Mouse (Mus musculus) embryonic facial prominence, embryonic 15.5 days (tissue): Measurements from ENCODE around the gene Ptk7. TPM values are rescaled to one million over a fixed set of nuclear protein-coding genes. Genes with fewer than 3 reads are reported as not detected.
"Not testable (repeated sequence)": the region's sequence is repeated elsewhere in the genome, so short reads cannot be mapped to it uniquely, and the experiment has no call there.

ENCODE experiments used
- ATAC-seq: fragments of 200-750 bp; cut with Nextera tagmentation; 2 replicates; pipeline ENCODE4 v1.8.0; 2017; ENCODE audit warnings: low read depth, moderate TSS enrichment; ENCODE audit not compliant: insufficient number of reproducible peaks, low FRiP score, low TSS enrichment
- H3K27ac ChIP-seq: fragments of 300-500 bp; sonication (generic); replicated peaks from 2 replicates; pipeline ENCODE4 v1.5.1; 2015; ENCODE audit warnings: mild to moderate bottlenecking, inconsistent platforms
- H3K27me3 ChIP-seq: fragments of 300-500 bp; sonication (generic); 2 replicates; pipeline ENCODE4 v1.6.1; 2015; ENCODE audit warnings: inconsistent platforms
- H3K36me3 ChIP-seq: fragments of 300-500 bp; sonication (generic); 2 replicates; pipeline ENCODE4 v1.6.1; 2015; ENCODE audit warnings: mild to moderate bottlenecking, inconsistent platforms
- H3K4me1 ChIP-seq: fragments of 300-500 bp; sonication (generic); 2 replicates; pipeline ENCODE4 v1.6.1; 2015; ENCODE audit warnings: inconsistent platforms
- H3K4me2 ChIP-seq: fragments of 300-500 bp; sonication (generic); replicated peaks from 2 replicates; pipeline ENCODE4 v1.6.1; 2015; ENCODE audit warnings: mild to moderate bottlenecking, inconsistent platforms
- H3K4me3 ChIP-seq: fragments of 300-500 bp; sonication (generic); replicated peaks from 2 replicates; pipeline ENCODE4 v1.5.1; 2015; ENCODE audit warnings: mild to moderate bottlenecking, inconsistent platforms
- H3K9ac ChIP-seq: fragments of 300-500 bp; sonication (generic); 2 replicates; pipeline ENCODE4 v1.6.1; 2015; ENCODE audit warnings: inconsistent platforms
- H3K9me3 ChIP-seq: fragments of 300-500 bp; sonication (generic); replicated peaks from 2 replicates; pipeline ENCODE4 v1.6.1; 2016; ENCODE audit warnings: inconsistent platforms
- WGBS: fragments of 180-500 bp; shearing (Covaris S2); methylation state at CpG from one replicate; pipeline ENCODE4 v1.1.7; 2015; 5-methylcytosine and 5-hydroxymethylcytosine counted together
- polyA plus RNA-seq: library from polyadenylated mRNA; unstranded; fragments of >200 nt; fragmentation: Nextera tagmentation; extraction: Ambion mirVana; gene quantifications from 2 replicates; pipeline ENCODE4 v1.2.1, GENCODE M21; 2015

The Ptk7 gene
- polyA plus RNA-seq, 1 experiment from 2014 or later = 156 TPM

DNA sequence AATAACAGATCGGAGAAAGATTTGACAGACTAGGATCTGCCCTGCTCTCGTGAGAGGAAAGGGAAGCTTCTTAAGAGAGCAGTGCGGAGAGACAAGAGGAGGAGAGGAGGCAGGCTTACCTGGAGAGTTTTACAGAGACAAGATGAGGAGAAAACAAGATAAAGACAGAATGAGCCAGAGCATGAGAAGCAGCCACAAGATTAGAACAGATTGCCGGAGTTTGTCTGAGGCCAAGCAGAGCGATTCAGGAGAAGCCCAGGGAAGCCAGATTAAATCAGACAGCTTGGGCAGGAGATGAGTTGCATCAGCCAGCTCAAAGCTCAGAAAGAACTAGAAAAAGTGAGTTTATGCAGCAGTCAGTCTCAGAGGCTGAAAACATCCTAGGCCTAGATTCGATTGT is 40.4 kb downstream of the Ptk7 start:
- H3K27me3 ChIP-seq = no peaks in the 10 kb centered on the region
- no peak for ATAC-seq
- H3K27ac ChIP-seq = no peak overlapping the region
- no peak overlapping the region for H3K9ac ChIP-seq
- WGBS = 89% methylated on average over 6 of the region's 6 CpGs
- H3K9me3 ChIP-seq = no peaks in the 10 kb centered on the region
- H3K4me3 ChIP-seq = no peak overlapping the region
- no peak overlapping the region for H3K4me2 ChIP-seq
- H3K4me1 ChIP-seq = peaks cover 19% of the 10 kb centered on the region
- peaks cover 59% of the 10 kb centered on the region for H3K36me3 ChIP-seq

DNA sequence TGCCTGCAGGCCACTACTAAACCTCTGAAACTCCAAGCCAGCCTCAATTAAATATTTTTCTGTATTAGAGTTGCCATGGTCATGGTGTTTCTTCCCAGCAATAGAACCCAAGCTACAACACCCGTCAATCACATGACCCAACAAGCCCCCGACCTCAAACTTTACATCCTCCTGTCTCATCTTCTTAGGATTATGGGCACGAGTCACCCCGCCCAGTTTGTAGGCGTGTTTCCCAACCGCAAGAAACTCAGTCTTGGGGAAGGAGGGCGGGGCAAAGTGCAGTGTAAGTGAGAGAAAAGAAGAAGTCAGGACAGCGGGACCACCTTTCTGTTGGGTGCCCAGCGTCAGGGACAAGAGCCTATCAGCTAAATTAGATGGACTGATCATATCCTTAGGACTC is 41.1 kb downstream of the Ptk7 start:
- Histone ChIP-seq H3K4me1 (peaks cover 12% of the 10 kb centered on the region), H3K9ac (no peak overlapping the region), H3K4me2 (no peak overlapping the region), H3K36me3 (peaks cover 61% of the 10 kb centered on the region), H3K4me3 (no peak overlapping the region), H3K9me3 (no peaks in the 10 kb centered on the region), H3K27ac (no peak overlapping the region), H3K27me3 (no peaks in the 10 kb centered on the region)
- 68% methylated on average over 9 of the region's 9 CpGs for WGBS
- no peak for ATAC-seq

DNA sequence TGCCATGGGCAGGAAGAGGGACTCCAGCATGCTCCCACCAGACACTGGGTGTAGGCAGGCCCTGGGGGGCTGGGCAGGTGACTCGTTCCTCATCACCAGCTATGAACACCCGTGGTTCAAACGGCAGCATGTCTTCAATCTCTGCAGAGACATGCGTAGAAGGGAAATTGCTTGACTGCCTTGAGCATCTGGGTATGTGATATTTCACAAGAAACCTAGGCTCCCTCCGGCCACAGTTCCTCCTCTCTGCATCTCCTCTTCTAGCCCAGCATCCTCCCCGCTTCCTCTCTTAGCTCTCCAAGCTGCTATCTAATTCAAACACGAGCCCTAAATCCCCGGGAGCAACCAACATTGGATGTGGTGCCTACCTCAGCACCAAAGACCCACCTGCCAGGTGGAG is 43.0 kb downstream of the Ptk7 start:
- Histone ChIP-seq H3K4me1 (no peaks in the 10 kb centered on the region), H3K27ac (no peak overlapping the region), H3K9me3 (no peaks in the 10 kb centered on the region), H3K4me3 (no peak overlapping the region), H3K4me2 (no peak overlapping the region), H3K27me3 (no peaks in the 10 kb centered on the region), H3K9ac (no peak overlapping the region), H3K36me3 (peaks cover 77% of the 10 kb centered on the region)
- 90% methylated on average over 8 of the region's 8 CpGs for WGBS
- ATAC-seq = no peak

DNA sequence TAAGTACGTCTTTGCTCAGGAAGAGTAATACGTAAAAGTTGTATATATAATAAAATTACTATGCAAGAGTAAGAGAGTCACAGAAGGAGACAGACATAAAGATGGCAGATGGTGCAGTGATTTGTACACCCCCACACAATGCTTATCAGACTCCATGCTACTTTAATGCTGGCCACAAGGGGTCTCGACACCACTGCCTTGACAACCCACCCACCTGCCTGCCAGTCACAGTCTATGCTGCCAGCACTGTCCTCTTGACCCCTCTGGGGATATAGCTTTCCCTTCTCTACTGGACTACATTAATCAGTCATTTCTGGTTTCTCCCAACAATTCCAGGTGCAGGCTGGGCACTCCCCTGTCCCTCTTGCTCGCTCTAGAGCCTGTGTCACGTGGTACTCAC is 50.7 kb downstream of the Ptk7 start:
- no peak overlapping the region for H3K27ac ChIP-seq
- peaks cover 87% of the 10 kb centered on the region for H3K36me3 ChIP-seq
- ATAC-seq = no peak
- H3K4me2 ChIP-seq = no peak overlapping the region
- H3K27me3 ChIP-seq = no peaks in the 10 kb centered on the region
- H3K9ac ChIP-seq = no peak overlapping the region
- H3K4me3 ChIP-seq = no peak overlapping the region
- no peaks in the 10 kb centered on the region for H3K9me3 ChIP-seq
- 69% methylated on average over 5 of the region's 5 CpGs for WGBS
- H3K4me1 ChIP-seq = no peaks in the 10 kb centered on the region

DNA sequence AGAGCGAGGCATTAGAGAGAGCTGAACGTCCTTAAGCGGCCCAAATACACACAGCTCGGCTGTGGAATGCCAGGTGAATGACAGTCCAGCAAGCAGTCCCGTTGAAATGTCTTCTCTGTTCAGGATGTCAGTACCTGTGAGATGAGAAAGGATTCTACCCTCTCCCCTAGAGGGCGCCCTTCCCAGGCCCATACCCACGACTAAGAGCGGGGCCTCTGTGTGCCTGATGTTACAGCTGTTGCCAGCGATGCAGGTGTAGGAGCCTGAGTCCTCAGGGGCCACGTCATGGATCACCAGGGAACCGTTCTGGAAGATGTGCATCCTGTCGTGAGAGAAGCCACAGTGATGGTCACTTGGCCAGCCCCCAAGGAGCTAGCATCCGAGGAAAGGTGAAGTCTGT is 53.2 kb downstream of the Ptk7 start:
- no peaks in the 10 kb centered on the region for H3K27me3 ChIP-seq
- H3K9ac ChIP-seq = no peak overlapping the region
- WGBS = 79% methylated on average over 13 of the region's 13 CpGs
- no peak for ATAC-seq
- no peak overlapping the region for H3K4me2 ChIP-seq
- H3K4me3 ChIP-seq = no peak overlapping the region
- H3K27ac ChIP-seq = no peak overlapping the region
- H3K9me3 ChIP-seq = no peaks in the 10 kb centered on the region
- H3K36me3 ChIP-seq = peaks cover 91% of the 10 kb centered on the region
- H3K4me1 ChIP-seq = no peaks in the 10 kb centered on the region

DNA sequence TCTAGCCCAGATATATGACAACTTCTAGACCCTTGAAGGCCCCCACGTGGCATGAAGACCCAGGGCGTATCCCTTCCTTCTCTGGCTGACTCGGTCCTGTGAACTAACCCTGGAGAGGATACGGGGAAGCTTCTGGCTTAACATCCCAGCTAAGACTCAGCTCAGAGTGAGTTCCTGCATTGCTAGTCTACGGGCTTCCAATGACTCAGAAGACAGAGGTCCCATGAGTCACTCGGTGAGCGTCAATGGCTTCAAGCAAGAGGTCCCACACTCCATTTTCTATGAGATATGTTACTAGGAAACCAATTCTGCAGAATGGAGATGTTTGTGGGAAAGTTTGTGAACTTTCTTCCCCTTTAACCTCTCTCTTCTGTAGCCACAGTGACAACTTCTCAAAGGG is 54.8 kb downstream of the Ptk7 start:
- Histone ChIP-seq H3K9ac (no peak overlapping the region), H3K4me3 (no peak overlapping the region), H3K4me2 (no peak overlapping the region), H3K4me1 (no peaks in the 10 kb centered on the region), H3K27ac (no peak overlapping the region), H3K9me3 (no peaks in the 10 kb centered on the region), H3K36me3 (peaks cover 91% of the 10 kb centered on the region), H3K27me3 (no peaks in the 10 kb centered on the region)
- no peak for ATAC-seq
- WGBS = 92% methylated on average over 7 of the region's 7 CpGs

DNA sequence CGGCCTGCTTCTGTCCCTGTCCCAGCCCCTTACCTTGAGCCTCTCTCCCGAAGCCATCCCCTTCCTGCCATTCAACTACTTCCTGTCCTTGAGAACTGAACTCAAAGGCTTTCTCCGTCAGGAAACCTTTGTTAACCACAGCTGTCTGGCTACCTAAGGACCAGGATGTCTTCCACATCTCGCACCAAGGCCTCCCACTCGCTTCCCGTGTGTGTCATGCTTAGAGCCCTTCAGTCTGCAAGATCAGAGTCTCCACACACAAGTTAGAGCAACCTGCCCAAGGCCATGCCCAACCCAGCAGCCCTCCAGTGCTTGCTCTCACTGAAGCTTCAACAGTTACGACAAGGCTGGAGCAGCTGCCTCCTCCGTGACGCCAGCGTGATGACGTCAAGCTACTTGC is 58.3 kb downstream of the Ptk7 start:
- Histone ChIP-seq H3K36me3 (peaks cover 96% of the 10 kb centered on the region), H3K9me3 (no peaks in the 10 kb centered on the region), H3K4me3 (no peak overlapping the region), H3K4me1 (no peaks in the 10 kb centered on the region), H3K27ac (peak overlapping the region; percentile 48), H3K9ac (no peak overlapping the region), H3K27me3 (no peaks in the 10 kb centered on the region), H3K4me2 (no peak overlapping the region)
- ATAC-seq = no peak
- 83% methylated on average over 11 of the region's 11 CpGs for WGBS

DNA sequence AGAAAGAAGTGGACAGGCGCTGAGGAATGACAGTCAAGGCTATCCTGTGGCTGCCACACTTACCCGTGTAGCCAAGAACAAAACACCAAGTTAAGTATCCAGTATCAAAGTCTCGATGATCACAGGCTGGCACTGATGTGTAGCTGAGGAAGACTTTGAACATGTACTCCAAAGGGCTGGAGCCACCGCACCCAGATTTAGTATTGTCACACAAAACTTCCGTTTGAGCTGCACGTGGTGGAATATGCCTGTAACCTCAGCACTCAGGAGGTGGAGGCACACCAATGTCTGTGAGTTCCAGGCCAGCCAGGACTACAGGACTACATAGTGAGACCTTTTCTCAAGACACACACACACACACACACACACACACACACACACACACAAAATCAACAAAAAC is 70.2 kb downstream of the Ptk7 start:
- H3K36me3 ChIP-seq = peaks cover 10% of the 10 kb centered on the region
- H3K4me3 ChIP-seq = no peak overlapping the region
- no peak overlapping the region for H3K4me2 ChIP-seq
- H3K4me1 ChIP-seq = peaks cover 20% of the 10 kb centered on the region
- no peak overlapping the region for H3K9ac ChIP-seq
- no peak overlapping the region for H3K27ac ChIP-seq
- no peak for ATAC-seq
- H3K9me3 ChIP-seq = no peaks in the 10 kb centered on the region
- 88% methylated on average over 6 of the region's 6 CpGs for WGBS
- no peaks in the 10 kb centered on the region for H3K27me3 ChIP-seq

DNA sequence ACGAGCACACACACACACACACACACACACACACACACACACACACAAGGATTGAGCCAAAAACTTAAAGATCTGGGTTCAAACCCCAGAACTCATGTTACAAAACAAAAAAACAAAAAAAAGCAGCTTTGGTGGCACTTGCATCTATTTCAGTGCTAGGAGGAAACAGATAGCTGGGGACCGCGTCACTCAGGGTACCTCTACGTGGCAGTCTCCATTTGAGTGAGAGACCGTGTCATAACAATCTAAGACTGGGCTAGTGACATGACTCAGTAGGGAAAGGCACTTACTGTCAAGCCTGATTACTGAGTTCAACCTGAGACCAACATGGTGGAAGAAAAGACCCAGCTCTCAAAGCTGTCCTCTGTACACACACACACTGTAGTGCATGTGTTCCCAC is 71.2 kb downstream of the Ptk7 start:
- Histone ChIP-seq H3K27ac (no peak overlapping the region), H3K9ac (no peak overlapping the region), H3K4me3 (no peak overlapping the region), H3K9me3 (no peaks in the 10 kb centered on the region), H3K36me3 (no peaks in the 10 kb centered on the region), H3K4me1 (peaks cover 30% of the 10 kb centered on the region), H3K27me3 (no peaks in the 10 kb centered on the region), H3K4me2 (no peak overlapping the region)
- WGBS = 73% methylated on average over 5 of the region's 5 CpGs
- no peak for ATAC-seq

DNA sequence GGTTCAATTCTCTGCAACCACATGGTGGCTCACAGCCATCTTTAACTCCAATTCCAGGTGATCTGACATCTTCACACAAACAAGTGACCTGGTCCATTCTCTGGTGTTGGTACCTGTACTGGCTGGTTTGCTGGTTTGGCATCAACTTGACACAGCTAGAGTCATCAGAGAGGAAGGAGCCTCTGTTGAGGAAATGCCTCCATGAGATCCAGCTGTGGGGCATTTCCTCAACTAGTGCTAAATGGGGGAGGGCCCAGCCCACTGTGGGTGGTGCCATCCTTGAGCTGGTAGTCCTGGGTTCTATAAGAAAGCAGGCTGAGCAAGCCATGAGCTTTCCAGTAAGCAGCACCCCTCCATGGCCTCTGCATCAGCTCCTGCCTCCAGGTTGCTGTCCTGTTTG is 72.0 kb downstream of the Ptk7 start:
- H3K9ac ChIP-seq, H3K36me3 ChIP-seq, H3K9me3 ChIP-seq, H3K27me3 ChIP-seq, ATAC-seq: not testable (repeated sequence)
- Histone ChIP-seq H3K4me1 (peaks cover 37% of the 10 kb centered on the region), H3K4me2 (0 out of 2 replicates have a peak overlapping the region, but pooled peaks have one; percentile 79), H3K4me3 (peak overlapping the region; percentile 96; the same call in 1 of the 2 replicates), H3K27ac (peak overlapping the region; percentile 97)

DNA sequence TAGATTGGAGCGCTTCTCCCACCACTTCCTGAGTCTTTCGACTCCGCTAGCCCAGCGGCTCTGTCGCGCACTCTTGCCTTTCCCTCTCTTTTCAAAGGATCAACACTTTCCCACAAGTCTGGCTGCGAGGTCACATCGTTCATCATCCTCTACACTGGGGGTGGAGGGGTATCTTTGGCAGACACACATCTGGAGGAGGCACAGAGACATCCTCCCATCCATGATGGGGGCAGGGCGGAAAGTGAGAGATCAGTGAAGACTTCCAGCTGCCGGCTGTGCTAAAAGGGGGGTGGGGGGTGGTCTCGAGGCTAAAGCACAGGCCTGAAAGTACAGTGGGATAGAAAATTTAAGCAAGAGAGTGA is 72.7 kb downstream of the Ptk7 start:
- Histone ChIP-seq H3K4me1 (peaks cover 42% of the 10 kb centered on the region), H3K27ac (peak overlapping the region; percentile 97), H3K4me3 (peak overlapping the region; percentile 96), H3K4me2 (peak overlapping the region; percentile 79), H3K36me3 (peaks cover 9% of the 10 kb centered on the region), H3K27me3 (no peaks in the 10 kb centered on the region), H3K9me3 (no peaks in the 10 kb centered on the region), H3K9ac (peak overlapping the region; percentile 42; the same call in 1 of the 2 replicates)
- ATAC-seq = no peak
- whole genome bisulfite sequencing = 0% methylated on average over 11 of the region's 11 CpGs

DNA sequence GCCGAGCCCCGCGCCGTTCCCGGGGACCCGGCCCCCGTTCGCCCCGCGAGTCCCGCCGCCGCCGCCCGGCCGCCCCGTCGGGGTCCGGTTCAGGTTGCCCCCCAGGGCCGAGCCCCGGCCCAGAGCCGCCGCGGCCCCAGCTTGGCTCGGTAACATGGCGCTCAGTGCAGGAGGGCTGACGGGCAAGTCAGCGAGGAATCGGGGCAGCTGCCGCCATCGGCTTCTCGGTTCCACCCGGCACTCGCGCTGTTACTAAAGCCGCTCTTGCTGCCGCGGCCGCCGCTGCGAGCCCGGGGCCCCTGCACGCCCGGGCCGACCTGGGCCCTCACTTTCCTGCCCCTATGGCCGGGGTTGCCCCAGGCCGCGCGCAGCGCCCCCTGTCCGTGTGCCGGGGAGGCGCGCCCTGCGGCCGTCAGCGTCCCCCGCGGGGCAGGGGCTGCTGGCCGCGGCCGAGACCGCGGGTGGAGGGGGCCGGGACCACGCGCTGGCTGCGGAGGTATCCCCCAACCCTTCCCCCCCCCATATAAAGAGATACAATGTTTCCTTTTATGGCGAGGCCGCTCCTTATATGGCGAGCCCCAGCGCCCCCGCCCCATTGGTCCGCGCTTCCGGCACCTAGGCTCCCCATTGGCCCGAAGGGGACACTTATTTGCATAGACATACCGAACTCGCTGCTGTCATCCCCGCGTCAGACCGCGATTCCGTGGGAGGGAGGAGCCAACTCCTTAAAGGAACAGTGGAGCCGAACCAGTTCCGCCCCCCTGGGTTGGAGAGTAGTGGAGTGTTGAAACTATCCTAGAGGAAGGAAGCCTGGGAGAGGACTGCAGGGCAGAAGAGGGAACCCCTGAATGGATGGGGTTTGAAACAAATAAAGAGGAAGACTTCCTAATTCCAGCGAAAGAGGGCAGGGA is 73.4 kb downstream of the Ptk7 start, which contains the start of gene Srf:
Gene Srf, minus strand, starts transcription at position 503 of the 911 bp plus-strand sequence.
- ATAC-seq = peak; percentile 93
- Histone ChIP-seq H3K27ac (peak within 1 kb of the TSS; percentile 97), H3K4me2 (peak within 1 kb of the TSS; percentile 79), H3K27me3 (no peaks in the 10 kb centered on the region), H3K9me3 (no peaks in the 10 kb centered on the region), H3K4me3 (peak within 1 kb of the TSS; percentile 96), H3K9ac (peak within 1 kb of the TSS; percentile 100), H3K36me3 (peaks cover 15% of the 10 kb centered on the region), H3K4me1 (peaks cover 42% of the 10 kb centered on the region)
- WGBS = under 1% methylated on average over 74 of the region's 87 CpGs
